Mouse (Mus musculus): Measurements from ENCODE around the gene Cadm4. TPM values are rescaled to one million over a fixed set of nuclear protein-coding genes. Genes with fewer than 3 reads are reported as not detected.
"Not testable (repeated sequence)": the region's sequence is repeated elsewhere in the genome, so short reads cannot be mapped to it uniquely, and the experiment has no call there.

Cadm4 gene
- total RNA-seq, 2 experiments from 2014 or later: 3.5 TPM

DNA sequence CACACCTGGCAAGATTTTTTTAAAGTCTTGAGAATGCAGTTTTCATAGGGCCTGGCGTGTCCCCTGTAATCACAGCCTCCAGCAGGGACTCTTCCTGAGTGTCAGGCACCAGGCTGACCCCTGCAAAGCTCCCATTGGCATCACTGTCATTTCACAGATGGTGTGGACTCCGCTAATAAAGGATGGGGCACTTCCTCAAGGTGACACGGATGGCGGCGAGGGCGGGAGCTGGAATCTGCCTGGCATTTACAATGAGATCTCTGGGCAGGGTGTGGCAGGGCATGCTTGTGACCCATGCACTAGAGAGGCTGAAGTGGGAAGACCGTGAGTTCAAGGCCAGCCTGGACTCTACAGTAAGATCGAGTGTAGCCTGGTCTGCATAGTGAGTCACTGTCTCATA is 6.5 kb downstream of the Cadm4 start:
- DNase-seq (ENCODE audit: low spot score in 2 of 2): no peak

DNA sequence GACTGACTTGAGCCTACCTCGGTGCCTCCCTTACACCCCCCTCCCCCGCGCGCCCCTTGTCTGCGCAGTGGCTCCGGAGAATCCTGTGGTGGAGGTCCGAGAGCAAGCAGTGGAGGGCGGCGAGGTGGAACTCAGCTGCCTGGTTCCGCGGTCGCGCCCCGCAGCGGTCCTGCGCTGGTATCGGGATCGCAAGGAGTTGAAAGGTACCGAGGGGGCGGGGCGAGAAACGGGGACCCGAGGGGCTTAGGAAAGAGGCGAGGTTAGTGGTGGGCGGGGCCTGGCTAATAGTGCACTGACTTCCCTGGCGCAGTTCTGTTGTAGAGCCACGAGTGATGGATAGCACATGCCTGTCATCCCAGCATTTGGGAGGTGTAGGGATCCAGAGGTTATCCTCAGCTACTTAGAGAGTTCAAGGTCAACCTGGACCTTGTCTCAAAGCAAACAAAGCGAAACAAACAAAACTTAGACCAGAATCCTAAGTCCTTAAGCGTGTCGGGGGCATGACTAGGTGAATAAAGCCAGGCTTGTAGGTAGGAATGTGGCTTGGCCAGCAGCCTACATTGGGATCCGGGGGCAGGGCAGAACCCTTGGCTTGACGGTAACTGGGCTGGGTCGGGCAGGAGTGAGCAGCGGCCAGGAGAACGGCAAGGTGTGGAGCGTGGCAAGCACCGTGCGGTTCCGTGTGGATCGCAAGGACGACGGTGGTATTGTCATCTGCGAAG is 18.2 kb downstream of the Cadm4 start:
- no peak for DNase-seq (ENCODE audit: low spot score in 2 of 2)

DNA sequence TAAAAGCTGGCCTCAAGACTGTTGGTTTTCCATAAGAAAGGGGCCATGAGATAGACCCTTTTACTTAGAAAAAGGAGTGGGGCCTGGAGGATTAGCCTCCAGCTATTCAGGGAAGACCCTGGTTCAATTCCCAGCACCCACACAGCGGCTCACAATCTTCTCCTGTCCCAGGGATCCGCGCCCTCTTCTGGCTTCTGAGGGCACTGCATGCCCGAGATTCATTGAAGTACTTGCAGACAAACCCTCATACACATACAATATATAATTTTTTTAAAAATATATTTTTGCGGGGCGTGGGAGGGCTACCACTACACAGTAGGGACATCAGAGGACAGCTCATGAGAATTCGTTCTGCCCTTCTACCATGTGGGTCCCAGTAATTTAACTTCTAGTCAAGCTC is 19.1 kb downstream of the Cadm4 start:
- no peak for DNase-seq (ENCODE audit: low spot score in 2 of 2)

DNA sequence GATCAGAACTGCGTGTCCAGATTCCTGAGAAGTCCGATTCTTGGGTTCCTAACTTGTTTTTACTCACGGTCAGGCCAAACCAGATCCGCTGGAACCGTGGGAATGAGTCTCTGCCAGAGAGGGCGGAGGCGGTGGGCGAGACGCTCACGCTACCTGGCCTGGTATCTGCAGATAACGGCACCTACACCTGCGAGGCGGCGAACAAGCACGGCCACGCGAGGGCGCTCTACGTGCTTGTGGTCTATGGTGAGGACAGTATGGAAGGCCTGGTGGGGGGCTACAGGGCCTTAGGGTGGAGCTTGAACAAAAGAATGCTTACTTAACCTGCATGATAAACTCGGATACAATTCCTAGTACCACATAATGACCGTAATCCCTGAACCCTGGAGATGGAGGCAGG is 19.7 kb downstream of the Cadm4 start:
- peak in 1 of 2 experiments; percentile 40 for DNase-seq (ENCODE audit: low spot score in 2 of 2)

DNA sequence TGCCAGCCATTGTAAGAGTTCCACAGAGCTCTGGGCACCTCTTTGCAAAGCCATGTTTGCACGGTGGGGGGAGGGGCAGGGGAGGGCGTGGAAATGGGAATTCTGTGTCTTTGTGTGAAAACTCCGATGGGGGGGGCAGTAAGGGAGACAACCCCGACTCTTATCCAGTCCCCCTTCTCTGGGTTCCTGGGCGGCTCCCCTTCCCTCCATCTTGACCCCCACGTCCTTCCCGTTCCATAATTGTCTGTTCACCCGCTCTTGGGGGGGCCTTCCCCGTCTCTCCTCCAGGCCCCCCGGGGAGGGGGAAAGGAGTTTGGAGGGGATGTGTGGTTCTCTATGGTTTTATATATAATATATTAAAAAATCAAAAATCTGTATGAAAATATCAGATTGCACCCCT is 22.2 kb downstream of the Cadm4 start:
- no peak for DNase-seq (ENCODE audit: low spot score in 2 of 2)

DNA sequence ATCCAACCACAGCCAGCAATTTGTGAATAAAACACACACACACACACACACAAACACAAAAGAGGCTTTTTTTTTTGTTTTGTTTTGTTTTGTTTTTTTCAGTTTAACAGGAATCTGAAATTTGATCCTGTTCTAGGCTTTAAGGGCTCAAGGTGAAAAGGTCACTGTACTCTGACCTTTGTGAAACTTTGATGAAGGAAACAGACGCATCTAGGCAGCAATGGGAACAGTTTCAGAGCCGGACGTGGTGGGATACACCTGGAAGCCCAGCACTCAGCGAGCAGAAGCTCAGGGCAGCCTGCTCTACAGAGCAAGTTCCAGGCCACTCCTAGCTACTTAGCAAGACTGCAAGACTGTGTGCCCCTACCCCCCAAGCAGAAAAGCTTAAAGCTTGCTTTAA is 23.0 kb downstream of the Cadm4 start:
- no peak for DNase-seq (ENCODE audit: low spot score in 2 of 2)

DNA sequence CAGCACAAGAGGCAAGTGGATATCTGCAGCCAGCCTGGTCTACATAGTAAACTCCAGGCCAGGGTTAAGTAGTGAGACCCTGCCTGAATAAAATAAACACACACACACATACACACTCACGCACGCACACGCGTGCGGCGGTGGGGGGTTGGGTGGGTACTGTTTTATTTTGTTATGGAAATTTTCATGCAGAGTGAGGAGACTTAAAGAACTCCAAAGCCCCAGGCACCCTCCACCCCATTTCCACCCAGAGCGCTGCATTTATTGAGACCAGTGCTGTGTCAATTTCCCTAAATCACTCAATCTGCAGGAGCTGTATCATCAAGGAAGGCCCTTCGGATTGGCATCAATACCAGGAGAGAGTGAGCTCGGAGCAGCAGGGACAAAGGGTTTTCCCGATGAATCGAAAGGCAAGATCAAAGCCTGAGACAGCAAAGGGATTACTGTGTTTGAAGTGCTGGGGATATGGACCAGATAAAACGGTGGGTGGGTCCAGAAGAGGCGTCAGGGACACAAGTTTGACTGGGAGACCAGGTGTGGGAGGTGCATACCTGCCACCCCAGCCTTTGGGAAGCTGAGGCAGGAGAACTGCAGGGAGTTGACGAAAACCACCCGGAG is 23.7 kb downstream of the Cadm4 start:
- no peak for DNase-seq (ENCODE audit: low spot score in 2 of 2)

DNA sequence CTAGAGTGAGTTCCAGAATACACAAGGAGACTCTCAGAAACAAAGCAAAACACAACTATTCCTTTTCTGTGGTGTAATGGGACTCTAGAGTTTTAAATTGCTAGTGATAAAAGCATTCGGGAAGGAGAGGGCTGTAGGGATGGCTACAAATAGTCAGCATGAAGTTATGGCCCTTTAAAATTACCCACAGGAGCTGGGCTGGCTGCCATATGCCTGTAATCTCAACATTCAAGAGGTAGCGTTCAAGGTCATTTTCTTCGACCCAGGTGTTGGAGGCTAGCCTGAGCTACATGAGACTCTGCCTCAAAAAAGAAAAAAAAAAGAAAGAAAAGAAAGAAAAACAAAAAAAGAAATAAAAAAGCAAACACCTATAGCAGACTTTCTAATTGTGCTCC is 24.2 kb downstream of the Cadm4 start:
- no peak for DNase-seq (ENCODE audit: low spot score in 2 of 2)

DNA sequence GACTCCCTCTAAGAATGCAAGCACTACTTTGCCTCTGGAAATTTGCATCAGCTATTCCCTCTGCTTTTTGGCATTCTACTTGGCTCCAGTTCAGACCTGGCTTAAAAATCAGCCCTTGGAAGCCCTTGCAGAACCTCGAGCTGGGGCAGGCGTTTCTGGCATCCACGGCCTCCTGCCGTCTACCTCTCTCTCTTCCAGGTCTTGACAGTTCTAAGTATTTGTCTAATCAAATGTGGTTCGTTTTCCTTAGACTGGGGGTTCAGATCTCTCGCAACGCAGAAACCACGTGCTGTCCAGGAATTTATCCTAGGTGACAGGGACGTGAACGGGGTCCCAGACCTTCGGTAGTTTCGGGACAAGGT is 24.6 kb downstream of the Cadm4 start:
- no peak for DNase-seq (ENCODE audit: low spot score in 2 of 2)

DNA sequence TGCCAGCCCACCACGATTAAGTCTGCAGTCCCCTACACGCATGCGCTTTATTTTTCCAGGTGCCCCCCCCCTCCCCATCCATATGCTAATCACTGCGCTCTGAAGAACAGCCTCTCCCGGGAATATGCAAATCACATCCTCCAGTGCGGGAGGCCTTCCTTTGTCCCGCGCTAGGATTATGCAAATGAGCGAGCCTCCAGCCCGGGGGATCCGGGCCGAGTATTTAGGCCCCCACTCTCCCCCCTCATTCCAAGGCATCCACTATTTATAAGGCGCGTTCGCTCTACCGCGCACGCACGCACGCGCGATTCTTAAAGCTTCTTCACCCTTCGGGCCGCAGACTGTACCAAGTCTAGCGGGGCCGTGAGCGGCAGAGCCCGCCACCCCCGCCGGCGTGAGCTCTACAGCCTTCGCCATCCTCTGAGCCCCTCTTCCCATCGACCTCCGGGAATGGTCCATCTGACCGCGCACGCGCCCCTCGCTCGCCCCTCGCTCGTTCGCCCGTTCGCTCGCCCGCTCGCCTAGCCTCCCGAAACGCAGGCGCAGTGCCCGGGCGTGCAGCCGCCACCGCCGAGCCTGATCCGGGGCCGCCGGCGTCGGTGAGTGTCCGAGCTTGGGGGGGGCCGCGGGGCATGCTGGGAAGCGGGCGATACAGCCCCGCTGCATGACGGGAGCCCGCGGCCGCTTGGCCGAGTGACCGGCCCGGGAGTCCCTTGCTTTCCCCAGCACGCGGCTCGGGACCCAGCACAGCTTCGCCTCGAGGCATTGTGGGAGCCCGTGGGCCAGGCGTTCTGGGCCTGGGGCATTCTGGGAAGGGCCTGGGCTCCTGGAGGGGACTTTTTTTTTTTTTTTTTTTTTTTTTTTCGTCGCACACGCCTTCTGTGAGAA is 25.3 kb downstream of the Cadm4 start, which contains the start of gene Zfp428:
Gene Zfp428, plus strand, starts transcription at position 169 of the 888 bp plus-strand sequence.
- peak; percentile 80 to 85 for DNase-seq (ENCODE audit: low spot score in 2 of 2)

DNA sequence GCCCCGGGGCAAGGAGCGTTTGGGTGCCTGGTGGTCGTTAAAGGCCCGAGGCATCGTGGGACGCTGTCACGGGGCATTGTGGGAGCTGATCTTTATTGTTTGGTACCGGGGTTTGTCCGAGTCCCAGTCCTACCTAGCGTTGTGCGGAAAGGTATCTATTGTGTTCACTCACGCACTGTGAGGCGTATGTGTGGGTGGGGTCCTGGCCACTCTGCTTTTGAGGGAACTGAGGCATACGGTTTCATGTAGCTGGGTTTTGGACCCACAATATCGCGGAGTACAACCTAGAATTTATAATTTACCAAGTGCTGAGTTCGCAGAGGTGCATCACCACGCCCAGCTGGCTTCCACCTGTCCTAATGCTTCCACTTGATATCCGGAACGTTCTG is 25.9 kb downstream of the Cadm4 start:
- peak in 1 of 2 experiments; percentile 15 for DNase-seq (ENCODE audit: low spot score in 2 of 2)

DNA sequence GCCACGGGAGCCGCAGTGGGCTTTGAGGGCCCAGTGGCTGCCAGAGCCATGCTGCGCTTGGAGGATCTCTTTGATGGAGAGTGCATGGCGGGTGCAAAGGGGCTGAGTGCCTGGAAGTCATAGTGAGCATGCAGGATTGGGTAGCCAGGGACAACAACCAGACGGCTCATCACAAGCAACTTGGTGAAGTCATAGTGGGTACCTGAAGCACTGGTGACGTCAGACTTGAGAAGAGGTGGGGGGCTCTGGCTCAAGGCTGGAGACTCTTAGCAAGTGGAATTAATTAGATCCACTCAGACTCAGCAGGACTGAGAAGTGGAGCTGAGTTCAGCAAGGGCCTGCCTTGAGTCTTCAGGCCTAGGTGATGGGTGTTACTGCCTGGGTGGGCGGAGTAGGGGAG is 30.5 kb downstream of the Cadm4 start, which contains the start of gene AC161166.1:
Gene AC161166.1, minus strand, starts transcription at position 101 of the 400 bp plus-strand sequence.
- DNase-seq (ENCODE audit: low spot score in 2 of 2): no peak

DNA sequence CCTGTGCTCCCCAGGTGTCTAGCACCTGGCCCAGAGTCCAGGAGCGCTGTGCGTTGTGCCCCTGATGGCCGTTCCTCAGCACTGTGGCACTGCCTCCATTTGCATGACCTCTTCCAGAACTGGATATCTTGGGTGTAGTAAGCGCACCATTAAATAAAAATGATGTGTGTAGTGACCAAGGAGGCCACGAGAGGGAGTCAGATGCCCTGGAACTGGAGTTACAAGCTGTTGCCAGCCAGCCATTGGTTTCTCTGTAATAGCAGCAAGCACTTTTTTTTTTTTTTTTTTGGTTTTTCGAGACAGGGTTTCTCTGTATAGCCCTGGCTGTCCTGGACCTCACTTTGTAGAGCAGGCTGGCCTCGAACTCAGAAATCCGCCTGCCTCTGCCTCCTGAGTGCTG is 34.5 kb downstream of the Cadm4 start:
- DNase-seq (ENCODE audit: low spot score in 2 of 2): not testable (repeated sequence)

DNA sequence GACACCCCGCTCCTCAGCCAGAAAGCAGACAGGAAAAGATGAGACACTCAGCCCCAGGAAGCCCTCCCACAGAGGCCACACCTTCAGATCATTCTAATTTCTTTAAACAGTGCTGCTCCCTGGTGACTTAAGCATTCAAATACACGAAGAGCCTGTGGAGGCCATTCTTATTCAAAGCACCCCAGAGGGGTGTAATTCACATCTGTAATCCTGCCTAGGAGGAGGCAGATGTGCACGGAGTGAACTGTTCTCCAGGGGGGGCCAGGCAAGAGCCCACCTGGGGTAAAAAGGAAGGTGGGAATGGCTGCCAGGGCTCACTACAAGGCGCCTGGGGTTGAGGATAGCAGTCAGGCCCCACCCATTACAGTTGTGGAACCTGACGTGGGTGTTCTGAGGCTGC is 35.3 kb downstream of the Cadm4 start:
- DNase-seq (ENCODE audit: low spot score in 2 of 2): no peak

DNA sequence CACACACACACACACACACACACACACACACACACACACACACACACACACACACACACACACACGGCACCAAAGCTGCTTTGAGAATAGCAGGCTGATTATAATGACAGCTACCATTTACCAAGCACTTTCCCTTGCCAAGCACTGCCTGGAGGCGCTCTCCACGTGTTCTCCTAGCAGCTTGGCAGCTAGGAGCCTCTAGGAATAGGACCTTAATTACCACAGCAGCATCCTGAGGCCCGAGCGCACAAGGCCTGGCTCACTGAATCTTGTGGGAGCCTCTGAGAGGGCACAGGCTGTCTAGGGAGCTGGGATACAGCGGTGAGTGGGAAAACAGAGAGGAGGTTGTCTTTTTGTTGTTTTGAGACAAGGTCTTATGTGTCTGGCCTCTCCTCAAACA is 35.8 kb downstream of the Cadm4 start:
- DNase-seq (ENCODE audit: low spot score in 2 of 2): no peak

DNA sequence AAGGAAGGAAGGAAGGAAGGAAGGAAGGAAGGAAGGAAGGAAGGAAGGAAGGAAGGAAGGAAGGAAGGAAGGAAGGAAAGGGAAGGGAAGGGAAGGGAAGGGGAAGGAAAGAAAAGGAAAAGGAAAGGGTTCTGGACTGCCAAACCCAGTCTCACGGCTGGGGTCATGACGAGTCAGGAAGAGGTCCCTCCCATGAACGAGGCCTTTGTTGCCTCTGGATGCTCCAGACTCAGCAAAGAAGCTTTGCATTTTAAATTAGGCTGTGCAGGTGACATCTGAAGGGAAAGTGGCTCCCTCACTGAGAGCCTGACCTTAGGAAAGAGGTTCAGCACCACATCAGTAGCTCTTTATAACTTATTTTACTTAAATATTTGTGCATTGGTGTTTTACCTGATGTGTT is 37.3 kb downstream of the Cadm4 start:
- DNase-seq (ENCODE audit: low spot score in 2 of 2): no peak

DNA sequence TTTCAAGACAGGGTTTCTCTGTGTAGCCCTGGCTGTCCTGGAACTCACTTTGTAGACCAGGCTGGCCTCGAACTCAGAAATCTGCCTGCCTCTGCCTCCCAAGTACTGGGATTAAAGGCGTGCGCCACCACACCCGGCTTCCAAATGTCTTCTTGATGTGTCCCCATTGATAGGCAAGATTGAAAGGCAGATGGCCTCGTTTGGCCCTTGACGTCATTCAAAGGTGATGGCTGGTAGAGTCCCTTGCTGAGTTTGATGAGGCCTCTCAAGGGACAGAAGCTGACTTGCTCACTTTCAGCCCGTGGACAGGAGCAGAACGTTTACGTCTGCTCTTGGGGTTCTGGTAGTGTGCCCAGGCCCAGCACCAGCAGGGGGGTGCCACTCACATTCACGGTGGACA is 38.2 kb downstream of the Cadm4 start:
- DNase-seq (ENCODE audit: low spot score in 2 of 2): not testable (repeated sequence)

DNA sequence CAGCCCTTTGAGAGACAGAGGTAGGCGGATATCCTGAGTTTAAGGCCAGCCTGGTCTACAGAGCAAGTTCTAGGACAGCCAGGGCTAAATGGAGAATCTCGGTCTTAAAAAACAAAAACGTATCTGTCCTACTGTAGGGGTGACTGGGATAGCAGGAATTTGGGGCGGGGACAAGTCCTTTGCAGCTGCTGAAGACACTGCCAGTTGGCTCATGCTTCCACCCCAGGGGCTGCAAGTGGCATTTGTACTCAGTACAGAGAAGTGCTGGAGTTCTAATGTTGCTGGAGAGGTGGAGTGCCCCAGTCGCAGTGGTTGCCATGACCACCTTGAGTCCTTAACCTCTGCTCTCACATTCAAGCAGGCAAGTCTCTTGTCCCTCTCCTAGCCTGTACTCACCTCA is 41.0 kb downstream of the Cadm4 start:
- no peak for DNase-seq (ENCODE audit: low spot score in 2 of 2)

DNA sequence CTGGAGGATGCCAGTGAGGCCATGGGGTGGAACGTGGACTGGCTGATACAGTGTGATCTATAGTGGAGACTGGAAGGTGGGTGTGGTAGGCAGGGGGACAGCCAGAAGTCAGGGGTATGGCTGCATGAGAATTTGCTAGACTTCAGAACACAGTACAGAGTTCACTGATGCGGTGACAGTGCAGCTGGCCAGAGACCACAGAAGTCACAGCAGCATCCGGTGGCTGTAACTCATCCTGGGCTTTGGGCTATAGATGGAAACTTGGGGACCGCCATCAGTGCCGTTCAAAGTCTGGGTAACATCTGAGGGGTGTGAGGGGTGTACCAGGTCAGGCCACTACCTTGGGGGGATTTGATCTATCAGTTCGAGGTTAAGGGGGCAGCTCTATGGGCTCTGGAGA is 41.9 kb downstream of the Cadm4 start:
- no peak for DNase-seq (ENCODE audit: low spot score in 2 of 2)

DNA sequence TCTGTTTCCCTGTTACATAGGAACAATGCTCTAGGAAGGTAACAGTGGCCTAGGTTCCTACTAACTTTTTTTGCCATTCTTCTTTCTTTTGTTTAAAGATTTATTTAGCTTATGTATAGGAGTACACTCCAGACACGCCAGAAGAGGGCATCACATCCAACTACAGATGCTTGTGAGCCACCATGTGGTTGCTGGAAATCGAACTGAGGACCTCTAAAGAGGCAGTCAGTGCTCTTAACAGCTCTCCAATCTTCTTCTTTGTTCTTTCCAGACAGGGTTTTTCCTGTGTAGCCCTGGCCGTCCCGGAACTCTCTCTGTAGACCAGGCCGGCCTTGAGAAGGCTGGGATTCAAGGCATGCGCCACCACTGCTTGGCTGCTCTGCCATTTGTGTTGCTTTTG is 43.2 kb downstream of the Cadm4 start:
- no peak for DNase-seq (ENCODE audit: low spot score in 2 of 2)

DNA sequence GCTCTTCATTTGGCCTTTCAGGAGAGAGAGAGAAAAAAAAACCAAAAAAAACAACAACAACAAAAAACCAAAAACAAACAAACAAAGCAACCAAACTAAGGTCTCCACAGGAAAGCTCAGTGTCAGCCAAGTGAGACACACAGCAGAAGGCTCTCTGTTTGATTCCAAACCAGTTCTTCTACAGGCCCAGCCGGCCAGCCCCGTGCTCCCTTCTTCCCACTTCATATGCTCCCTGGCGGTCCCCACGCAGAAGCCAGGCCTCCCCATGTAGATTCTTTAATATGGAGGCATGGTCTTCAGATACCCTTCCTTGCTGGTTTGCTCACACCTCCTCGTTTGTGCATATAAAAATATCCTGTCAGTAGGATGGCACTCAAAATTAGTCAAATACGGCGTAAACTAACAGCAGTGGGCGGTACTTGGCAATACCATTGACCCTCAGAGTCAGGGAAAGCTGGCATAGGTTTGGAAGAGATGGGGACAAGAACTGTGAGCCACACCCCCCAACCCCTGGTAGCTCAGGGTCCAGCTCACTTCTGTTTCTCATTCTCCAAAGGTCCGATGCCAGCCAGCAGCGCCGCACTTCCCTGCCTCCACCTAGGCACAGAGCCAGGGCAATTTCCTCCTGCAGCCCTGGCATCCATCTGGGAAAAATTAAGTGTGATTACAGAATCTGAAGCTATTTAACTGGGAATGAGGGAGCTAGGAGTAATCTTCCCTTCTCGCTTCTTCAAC is 44.0 kb downstream of the Cadm4 start:
- no peak for DNase-seq (ENCODE audit: low spot score in 2 of 2)

Data from adrenal gland, adult 18-20 months (tissue).